Mouse (Mus musculus) left cerebral cortex, adult 18-20 months (tissue): ENCODE data around the gene Map4k3. TPM values are rescaled to one million over a fixed set of nuclear protein-coding genes. Genes with fewer than 3 reads are reported as not detected.
"Not testable (repeated sequence)": the region's sequence is repeated elsewhere in the genome, so short reads cannot be mapped to it uniquely, and the experiment has no call there.

Experiments
- DNase-seq, 2 experiments: peaks; one replicate each; pipeline ENCODE4 v3.0.0; 2021 to 2022; ENCODE audit warnings: low spot score in 2 of 2, mixed read lengths in 1 of 2
- total RNA-seq, 2 experiments: library from RNA; stranded (reverse); gene quantifications; 2 replicates each; pipeline ENCODE4 v1.2.3; 2021

The Map4k3 gene
- total RNA-seq, 2 experiments from 2014 or later: 69.3 to 74.4 TPM

DNA sequence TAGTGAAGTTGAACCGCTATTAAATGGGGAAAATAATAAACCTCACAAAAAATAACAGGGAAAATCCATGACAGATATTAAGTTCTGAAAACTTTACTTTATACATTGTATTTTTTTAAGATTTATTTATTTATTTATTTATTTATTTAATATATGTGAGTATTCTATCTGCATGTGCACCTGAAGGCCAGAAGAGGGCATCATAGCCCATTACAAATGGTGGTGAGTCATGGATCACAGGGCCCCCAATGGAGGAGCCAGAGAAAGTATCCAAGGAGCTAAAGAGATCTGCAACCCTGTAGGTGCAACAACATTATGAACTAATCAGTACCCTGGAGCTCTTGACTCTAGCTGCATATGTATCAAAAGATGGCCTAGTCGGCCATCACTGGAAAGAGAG is 158.6 kb downstream of the Map4k3 start:
- not testable (repeated sequence) for DNase-seq

DNA sequence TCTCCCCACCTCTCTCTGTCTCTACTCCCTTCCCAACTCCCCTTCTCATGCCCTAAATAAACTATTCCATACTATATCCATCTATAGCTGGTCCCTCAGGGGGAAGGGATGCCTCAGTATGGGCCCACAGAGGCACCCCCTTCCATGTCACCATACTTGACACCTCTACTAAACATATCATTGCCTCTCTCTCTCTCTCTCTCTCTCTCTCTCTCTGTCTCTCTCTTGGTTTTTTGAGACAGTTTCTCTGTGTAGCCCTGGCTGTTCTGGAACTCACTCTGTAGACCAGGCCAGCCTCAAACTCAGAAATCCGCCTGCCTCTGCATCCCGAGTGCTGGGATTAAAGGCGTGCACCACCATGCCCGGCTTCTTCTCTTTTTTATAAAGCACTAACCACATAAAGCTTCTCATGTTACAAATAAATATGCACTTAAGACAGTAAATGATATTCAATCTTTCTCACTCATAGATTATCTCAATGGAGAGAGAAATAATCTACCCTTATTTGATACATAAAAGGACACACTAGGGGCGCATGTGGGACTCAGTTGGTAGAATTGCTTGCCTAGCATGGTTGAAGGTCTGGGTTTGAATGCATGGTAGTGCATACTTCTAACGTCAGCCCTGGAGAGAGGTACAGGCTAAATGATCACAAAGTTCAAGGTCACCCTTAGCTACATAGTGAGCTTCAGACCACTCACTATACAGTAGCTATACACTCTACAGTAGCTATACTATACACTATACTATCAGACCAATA is 159.3 kb downstream of the Map4k3 start:
- no peak for DNase-seq

DNA sequence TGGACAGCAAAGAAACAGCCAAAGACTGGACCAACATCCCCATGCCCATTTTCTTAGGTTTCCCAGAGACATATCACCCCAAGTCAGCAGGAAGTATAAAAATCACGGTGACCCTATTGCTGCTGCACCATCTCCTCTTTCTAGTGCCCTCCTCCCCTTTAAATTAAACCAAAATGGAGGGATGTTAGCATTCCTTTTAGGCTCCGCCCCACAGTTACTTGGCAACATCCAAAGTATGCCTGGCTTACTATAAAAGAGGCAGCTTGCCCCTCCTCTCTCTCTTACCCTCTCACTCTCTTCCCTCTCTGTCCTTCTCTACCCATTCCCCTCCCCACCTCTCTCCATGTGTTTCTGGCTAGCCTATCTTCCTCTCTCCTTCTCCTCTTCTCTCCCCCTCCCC is 159.8 kb downstream of the Map4k3 start:
- no peak for DNase-seq

DNA sequence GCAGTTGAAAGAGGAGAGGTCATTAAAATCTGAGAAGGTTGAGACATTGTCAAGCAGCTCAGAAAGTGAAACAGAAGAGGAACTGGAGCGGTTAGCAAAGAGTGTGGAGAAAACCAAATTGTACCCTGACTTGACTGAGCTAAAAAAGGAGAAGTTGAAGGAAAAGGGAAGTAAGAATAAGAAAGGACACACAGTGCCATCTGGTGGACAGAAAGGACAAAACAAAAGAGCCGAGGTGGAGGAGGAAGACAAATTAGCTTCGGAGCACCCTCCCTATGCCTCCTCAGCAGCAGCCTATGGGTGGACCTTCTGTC is 163.7 kb downstream of the Map4k3 start:
- no peak for DNase-seq

DNA sequence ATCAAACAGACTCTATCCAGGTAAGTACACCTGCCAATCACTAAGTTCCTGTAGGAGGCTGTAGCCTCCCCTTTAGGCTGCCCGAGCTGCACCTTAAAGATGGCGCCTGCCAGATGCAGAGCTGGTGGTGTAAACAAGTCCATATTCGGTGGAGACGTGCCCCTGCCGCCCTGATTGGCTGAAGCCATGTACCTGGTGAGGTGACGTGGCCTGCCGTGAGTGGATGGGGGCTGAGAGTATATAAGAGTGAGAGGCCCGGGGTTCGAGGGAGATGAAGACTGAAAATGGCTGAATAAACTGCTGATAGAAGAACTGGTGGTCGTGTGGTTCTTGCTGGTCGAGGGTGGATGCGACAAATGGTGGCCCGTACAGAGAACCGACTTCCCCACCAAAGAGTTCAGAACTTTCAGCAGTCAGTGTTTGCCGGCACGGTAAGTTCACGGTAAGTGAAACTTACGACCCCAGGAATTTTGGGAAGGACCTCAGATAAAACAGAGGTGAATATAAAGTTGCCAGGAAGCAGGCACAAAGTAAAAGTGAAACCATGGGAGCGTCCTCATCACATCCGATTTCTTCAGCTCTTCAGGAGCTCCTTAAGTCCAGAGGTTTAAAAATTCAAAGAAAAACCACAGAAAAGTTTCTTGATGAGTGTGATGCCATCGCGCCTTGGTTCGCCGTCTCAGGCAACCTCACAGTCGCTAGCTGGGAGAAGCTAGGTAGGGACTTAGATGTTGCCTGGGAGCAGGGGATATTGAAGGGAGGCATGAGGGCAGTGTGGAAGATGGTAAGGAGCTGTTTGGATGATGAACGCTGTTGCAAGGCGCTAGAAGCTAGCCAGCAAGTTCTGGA is 164.3 kb downstream of the Map4k3 start:
- not testable (repeated sequence) for DNase-seq

DNA sequence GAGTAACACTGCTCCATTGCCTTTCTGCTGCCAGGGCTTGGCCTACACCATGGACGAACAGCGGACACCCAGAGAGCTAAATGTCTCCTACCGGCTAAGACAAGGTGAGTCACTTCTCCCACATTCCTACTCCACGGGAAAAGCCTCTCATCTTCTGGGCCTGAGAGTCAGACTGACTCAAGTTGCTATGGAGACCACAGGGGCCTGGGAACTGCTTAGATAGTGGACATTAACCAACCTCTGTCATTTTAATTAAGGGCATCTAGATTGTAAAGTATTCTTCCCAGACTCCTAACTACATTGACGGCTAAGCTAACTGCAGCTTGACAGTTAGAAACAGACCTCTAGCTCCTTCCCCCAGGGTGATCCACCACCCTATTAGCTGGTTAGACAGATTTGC is 165.5 kb downstream of the Map4k3 start:
- DNase-seq: no peak

DNA sequence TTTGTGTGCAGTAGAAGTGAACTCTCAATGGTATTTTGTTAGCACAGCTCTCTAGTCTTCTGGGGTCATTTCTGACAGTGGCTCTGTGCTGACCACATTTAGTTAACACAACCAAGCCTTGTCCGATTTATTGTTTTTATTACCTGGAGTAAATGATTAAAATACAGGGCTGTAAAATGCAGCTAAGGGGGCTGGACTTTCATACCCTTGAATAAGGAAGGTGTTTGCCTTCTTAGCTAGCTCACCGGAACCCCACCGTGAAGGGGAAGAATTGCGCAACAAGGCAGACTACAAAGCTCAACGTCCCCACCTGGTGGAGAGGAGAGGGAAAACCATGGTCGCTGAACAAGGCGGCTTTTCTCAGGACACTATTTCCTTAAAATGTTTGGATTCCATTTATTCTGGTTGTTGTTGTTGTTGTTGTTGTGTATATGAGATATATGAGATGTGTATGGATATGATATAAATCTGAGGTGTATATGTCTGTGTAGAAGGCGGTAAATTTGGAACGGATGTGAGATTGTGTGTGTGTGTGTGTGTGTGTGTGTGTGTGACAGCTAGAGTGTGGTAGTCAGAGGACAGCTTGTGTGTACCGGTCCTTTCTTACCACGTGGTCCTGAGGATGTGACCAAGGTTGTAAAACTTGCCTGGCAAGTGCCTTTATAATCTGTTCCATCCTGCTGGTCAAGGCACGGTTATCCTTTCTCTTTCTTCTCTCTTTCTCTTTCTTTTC is 167.4 kb downstream of the Map4k3 start:
- DNase-seq: peak; percentile 78 to 79

DNA sequence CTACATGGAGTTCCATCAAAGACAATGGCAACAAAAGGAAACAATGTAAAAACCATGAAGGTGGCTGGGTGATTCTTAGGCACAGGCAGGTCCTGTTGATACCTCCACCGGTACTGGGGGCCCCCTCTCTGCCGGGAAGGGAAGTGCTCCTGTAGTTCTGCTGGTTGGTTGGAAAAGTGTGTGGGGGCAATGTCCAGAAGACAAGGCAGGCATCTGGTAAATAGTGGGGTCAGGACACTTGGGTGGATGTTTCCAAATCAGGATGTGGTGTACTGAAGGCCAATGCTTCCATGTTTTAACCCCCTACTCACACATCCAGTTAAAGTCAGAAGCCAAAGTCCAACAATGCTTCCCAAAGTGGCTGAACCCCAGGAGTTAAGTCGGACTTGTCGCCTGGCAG is 168.5 kb downstream of the Map4k3 start:
- no peak for DNase-seq

DNA sequence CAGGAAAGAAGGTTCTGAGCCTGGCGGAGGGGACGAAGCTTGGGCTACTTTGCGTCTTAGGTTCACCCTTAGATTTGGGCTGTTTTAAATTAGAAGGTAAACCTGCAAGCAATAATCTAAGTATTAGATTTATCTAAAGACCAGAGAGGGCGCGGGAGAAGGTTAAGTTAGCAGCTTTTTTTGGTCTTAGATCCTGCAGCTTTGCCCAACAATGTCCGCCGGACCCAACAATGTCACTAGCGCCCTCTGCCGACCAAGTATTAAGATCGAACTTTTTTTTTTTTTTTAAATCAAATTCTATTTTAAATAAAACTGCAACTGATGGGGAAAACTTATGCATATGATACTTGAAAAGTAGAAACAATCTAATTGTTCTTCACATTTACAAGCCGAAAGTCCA is 169.2 kb downstream of the Map4k3 start:
- DNase-seq: peak in 1 of 2 experiments; percentile 52

DNA sequence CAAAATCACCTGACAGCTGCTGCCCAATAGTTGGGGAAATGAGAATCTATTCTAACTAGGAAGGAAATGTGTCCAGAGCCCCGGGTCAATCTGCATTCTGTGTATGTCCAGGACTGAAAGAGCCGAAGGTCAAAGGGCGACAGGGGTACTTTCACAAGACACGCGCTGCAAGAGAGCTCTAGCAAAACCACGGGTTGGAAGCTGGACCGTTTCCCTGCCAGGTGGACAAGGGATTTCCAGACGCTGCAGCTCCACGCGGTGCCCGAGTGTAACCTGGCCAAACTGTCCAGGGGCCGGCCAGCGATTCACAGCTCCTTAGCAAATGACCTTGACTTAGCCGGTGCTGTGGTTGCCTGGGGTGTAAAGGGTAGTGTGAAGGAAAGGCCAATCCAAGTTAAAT is 169.7 kb downstream of the Map4k3 start:
- no peak for DNase-seq

DNA sequence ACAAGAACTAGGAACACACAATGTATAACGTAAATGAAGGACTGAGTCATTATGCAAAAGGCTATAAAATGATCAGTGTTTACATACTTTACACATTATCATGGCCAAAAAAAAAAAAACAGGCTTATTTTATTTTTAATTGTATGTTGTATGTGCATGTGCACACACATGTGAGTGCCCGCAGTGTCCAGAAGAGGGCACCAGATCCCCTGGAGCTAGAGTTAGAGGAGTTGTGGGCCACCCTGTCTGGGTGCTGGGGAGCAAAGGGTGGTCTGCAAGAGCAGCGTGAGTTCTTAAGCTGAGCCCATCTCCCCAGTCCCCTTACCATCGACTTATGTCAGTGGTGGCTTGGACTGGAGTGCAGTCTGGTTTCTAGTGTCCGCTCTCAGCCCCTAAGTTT is 170.8 kb downstream of the Map4k3 start:
- no peak for DNase-seq

DNA sequence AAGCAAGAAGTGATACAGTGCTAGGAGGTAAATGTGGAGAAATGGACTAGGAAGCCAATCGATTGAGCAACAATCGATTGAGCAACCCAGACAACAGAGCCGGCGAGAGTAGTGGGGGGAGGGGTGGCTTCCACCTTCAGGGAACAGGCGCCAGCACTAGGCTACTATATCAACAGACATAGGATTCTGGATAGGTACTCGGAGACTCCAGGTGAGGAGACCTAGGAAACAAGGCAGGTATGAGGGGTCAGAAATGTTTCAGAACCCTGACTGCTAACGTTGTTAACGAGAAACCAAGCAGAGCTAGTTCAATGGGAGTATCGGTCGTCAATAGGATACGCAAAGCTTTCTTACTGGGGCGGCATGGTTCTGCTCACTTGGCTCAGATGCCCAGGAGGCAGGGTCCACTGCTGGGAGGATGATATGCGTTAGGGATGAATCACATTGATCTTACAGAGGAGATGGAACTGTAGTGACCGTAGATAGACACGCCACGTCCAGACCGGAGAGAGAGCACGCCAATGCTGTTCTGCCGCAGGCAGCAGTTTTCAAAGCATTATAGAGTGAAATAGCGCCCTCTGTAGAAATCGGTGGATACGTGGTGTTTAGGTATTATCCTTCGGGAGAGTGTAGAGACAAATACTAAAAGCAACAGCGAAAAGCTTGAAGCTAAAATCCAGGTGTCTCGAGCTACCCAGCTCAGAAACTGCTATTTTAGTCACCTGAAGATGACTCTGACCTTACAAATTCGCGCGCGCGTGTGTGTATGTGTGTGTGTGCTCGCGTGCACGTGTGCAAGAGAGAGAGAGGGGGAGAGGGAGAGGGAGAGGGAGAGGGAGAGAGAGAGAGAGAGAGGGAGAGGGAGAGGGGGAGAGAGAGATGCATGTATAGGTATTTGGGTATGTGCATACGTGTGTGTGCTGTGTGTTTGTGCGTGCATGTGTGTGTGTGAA is 174.7 kb downstream of the Map4k3 start:
- peak; percentile 71 to 77 for DNase-seq

DNA sequence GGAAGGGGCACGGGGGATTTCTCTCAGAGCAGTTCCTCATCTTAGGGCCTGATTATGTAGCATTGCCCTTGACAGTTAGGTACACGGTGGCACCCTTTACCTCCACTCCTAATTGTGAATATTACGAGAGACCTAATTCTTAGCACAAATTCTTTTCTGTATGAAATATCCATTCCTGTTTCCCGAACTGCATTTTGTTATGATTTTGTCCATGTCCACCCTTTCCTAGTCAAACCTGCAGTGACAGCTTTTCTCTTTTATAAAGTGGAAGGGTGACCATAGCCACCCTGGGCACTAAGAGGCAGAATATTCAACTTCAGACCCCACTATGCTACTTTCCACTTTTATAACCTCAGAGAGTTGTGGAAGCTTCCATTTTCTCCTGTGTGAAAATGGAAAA is 175.6 kb downstream of the Map4k3 start:
- DNase-seq: no peak

DNA sequence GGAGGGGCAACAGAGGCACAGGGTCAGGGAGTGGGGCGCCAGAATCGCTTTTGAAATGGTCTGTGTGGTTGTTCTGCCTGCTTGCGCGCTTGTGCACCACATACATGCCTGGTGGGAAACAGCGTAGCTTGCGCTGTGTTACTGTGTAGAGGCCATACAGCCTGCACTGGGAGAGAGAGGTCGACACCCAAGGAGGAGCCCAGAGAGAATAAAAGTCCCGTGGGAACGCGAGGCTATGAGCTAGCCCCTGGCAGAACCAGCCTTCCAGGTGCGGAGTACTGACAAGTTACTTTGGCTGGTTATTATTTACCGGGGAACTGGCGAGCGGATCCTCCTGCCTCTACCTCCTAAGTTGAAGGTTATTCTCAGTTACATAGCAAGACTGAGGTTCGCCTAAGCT is 177.3 kb downstream of the Map4k3 start:
- DNase-seq: no peak

DNA sequence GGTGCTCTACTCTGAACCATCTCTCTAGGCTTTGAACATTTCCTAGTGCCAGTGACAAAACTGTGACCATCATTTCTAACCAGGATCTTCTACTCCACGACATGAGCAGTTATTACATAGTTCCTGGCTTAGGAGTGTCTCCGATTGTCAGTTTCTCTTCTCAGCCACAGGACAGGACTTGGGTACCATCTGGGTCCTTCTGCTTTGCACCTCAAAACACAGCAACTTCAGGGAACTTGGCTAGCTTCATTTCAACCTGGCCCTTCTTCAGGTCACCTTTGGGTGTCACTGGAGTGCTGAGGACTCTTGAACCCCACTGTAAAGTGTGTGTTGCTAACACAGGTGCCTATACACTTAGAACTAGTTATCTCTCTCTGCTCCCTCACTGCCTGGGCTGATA is 181.4 kb downstream of the Map4k3 start:
- no peak for DNase-seq

DNA sequence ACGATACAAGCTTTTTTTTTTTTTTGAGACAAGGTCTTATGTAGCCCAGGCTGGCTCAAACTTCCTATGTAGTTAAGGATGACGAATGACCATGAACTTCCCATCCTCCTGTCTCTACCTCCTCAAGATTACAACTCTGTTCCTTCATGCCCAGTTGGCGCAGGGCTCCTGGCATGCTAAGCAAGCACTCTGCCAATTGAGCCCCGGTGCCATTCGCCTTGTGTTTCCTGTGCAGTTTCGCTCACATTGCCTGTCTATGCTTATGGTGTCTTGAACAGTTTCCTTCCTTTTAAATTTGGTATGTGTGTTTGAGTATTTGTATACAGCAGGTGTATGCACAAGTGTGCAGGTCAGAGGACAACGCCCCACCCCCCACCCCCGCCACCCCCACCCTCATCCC is 182.1 kb downstream of the Map4k3 start:
- no peak for DNase-seq

DNA sequence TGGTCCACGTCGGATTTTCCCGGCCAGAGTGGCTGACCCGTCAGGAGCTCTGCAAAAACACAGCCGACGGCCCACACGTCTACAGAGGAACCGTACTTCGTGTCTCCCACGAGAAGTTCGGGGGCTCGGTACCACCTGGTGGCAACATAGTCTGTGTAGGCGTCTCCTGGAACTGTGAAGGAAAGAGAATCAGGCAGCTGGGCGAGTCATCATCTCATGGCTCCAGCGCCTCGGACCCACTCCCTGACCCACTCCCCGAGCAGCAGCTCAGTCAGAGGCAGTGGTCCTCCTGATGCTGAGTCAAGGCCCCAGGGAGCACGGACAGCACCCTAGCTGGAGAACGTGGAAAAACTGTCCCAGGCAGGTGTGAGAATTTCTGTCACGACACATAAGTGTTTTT is 184.6 kb downstream of the Map4k3 start:
- no peak for DNase-seq

DNA sequence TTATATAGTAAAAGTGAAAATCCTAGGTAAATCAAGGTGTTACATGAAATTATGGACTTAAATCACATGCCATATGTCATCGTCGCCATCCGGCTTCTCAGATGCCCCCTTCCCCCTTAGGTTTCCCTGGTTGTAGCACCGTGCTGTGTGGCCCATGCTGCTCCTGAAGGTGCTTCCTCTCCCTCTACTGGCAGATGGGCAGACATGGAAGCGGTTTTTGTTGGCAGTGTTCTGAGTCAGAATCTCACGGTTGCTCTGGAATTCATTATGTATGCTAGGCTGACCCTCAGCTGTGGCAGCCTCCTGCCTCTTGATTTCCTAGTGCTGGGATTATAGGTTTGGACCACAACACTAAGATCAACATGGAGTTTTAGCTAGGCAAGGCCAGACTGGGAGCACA is 191.1 kb downstream of the Map4k3 start:
- no peak for DNase-seq

DNA sequence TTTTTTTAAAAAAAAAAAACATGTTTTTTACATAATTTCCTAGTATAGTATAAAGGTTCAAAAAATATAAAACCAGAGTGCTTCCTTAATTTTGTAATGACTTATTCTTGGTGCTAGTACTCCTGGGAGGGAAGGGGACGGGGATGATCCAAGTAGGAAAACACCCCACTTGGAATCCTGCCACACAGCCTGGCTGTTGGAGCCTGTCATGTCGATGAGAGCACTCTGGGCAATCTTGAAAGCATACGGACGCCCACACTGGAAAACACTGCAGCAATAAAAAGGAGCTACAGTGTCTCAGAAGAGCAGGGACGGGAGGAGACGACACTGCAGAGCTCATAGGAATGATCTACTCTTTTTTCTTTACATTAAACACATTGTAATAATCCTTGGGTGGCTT is 192.7 kb downstream of the Map4k3 start:
- peak in 1 of 2 experiments; percentile 24 for DNase-seq

DNA sequence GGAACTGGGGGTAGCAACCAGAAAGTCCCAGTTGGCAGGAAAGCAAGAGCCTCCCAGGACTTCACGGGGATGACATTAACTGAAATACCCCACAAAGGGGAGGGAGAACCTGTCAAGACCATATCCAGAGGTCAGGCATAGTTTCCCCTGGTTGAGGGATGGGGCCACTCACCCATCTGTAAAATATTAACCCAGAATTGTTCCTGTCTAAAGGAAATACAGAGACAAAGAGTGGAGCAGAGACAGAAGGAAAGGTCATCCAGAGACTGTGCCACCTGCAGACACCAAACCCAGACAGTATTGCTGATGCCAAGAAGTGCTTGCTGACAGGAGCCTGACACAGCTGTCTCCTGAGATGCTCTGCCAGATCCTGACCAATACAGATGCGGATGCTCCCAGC is 196.9 kb downstream of the Map4k3 start:
- DNase-seq: not testable (repeated sequence)
